Mouse (Mus musculus): Measurements from ENCODE around the gene Ppme1.

The Ppme1 gene

DNA sequence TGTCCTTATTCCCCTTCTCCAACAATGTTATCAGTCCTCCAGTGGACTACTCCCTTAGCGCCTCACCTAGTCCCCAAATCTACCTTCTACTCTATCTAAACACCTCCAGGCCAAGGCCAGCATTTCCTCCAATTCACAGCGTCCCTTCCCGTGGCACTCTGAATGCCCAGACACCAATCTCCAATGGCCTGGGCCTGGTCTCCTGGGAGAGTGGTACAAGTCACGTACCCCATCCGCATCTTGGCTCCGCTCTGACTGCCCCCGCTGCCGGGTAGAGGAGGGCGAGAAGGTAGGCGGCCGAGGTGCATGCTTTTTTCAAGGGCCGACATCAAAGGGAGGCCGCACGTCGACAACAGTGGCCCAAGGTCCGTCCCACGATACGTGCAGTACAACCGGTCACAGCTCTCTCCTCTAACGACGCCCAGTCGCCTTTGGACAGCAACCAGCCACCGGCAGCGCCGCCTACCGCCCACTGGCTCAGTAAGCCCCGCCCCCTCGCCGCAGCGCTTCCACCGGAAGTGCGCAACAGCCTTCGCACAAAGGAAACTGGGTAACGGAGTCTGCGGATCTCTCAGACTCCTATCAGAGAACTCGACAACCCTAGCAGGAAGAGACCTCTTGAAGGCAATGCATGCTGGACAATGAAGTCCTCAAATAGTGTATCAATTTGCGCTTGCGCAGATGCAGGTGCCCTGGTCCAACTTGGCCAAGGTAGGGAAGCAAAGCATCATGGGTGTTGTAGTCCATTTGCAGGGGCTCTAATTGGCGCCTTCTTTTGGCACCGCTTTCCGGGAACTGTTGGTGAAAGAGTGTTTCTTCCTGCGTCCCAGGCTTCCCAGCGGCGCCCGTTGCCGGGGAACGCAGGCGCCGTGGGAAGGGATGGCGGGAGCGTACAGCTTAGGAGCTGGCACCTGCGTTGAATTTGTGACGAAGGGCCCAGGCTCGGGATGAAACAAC is at the start of gene Ppme1, which contains the start of gene C2cd3:
Gene Ppme1 (minus strand): TSS at position 813 of the 957 bp plus-strand sequence.
Gene C2cd3 (plus strand): TSS at position 739 of the 957 bp plus-strand sequence.
- DNase-seq (ENCODE audit: low spot score in 2 of 2) = peak; percentile 97 to 100

DNA sequence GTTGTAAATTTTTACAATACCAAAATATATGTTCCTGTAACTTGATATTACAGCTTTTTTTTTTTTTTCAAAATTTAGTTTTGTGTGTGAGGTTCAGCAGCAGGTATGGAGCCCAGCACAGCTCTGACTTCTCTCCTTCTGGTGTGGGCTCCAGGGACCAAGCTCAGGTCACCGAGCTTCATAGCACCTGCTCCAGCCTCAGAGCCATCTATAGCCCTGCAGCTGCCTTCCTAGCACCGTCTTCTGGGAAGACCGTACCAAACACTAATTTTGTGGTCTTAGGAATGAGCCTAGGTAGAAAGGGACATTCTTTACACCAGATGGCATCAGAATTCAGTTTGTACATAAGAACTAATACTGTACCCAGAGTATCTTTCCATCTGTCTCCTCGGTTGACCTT is 36.6 kb upstream of the Ppme1 start:
- DNase-seq (ENCODE audit: low spot score in 2 of 2) = no peak

- DNase-seq (ENCODE audit: low spot score in 2 of 2) = no peak
Measured at GRCm38 (mm10) chr7:100407677-100408076, 35.6 kb upstream of the Ppme1 start.

GRCm38 (mm10) chr7:100402715-100403114 is 30.6 kb upstream of the Ppme1 start:
- no peak for DNase-seq (ENCODE audit: low spot score in 2 of 2)

DNA sequence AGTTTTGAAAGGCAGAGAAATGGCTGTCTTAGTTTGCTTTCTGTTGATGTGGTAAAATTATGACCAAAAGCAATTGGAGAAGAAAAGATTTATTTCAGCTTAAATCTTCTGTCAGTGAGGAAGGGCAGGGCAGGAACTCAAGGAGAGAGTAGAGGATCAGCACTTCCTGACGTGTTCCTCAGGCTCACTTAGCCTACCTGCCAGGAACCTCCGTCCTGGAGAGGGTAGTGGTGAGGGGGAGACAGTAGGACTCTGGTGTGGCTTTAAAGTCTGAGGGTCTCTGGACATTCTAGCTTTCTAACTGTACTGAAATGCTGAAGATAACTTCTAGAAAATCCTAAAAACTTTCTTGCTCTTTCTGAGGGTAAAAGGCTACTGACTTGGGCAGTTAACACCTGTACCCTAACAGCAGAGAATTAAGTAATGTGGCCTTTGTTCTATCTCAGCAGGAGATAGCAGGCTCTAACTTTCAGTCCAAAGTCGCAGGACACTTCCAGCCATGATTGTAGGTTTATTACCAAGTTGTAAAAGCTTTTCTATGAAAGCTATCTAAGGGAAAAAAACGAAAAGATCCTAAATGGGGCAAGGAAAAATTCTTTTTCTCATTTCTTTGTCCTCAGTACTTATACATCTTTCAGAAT is 28.9 kb upstream of the Ppme1 start:
- DNase-seq (ENCODE audit: low spot score in 2 of 2) = no peak

DNA sequence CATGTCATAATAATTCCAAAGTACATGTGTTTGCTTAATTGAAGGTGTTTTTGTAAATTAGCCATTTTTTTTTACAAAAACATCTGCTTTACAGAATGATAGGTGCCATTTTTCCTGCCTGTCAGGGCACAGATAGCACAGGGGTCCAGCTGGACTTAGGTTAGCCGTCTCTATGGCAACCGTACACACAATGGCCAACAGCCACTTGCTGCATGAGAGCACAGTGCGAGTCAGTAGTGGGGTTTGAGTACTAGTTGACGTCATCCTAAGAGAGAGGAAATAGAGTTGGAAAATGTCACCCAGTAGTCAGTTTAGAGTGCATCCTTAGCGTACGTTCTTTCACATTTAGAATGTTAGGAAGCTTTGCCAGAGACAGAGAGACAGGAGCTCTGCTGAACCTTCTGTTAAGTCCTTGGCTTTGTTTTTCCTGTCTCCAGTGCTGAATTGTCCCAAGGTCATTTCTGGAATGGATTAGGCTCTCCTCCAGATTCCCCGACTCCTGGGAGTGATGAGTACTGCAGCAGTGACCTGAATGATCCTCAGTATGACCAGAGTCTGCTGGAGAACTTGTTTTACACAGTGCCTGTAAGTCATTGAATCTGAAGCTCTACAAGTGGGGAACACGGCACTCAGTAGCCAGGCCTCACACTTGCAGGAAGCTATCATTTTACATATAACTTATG is 27.3 kb upstream of the Ppme1 start:
- DNase-seq (ENCODE audit: low spot score in 2 of 2) = no peak

GRCm38 (mm10) chr7:100392265-100392664 is 20.2 kb upstream of the Ppme1 start:
- no peak for DNase-seq (ENCODE audit: low spot score in 2 of 2)

GRCm38 (mm10) chr7:100390166-100390565 is 18.1 kb upstream of the Ppme1 start:
- no peak for DNase-seq (ENCODE audit: low spot score in 2 of 2)

- DNase-seq (ENCODE audit: low spot score in 2 of 2) = no peak
Measured at GRCm38 (mm10) chr7:100388174-100388573, 16.1 kb upstream of the Ppme1 start.

DNA sequence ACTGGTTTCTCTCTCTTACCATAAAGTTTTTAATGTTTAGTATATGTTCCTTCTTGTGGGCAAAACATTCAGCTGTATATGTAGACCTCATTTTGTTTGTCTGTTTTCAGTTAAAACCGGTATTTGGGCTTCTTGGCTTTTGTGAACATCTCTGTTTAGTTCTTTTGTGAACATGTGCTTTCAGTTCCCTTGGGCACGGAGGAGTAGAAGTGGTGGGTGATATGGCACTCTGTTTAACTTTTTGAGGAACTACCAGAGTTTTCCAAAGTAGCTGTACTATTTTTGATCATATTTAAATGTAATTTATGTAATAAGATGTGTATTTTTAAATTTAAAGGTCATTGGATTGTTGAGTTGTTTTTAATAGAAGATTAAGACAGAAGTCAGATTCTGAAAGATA is 11.1 kb upstream of the Ppme1 start:
- no peak for DNase-seq (ENCODE audit: low spot score in 2 of 2)

GRCm38 (mm10) chr7:100381161-100381560 is 9.1 kb upstream of the Ppme1 start:
- no peak for DNase-seq (ENCODE audit: low spot score in 2 of 2)

DNA sequence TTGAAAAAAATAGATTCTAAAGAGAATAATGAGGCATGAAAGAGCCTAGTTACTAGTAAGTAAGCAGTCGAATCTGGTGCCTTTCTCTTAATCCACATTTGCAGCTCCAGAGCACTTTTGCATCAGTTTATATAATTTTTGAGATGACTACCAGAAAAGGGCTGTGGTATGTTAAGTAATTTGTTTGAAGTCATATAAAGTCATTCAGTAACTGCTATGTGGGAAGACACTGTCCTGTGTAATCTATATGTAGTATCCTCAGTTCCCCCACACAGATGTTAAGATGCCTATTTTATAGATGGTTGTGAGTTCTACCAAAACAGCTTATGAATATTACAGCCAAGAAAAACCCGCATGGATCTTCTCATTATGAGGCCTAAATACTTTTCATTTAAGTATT is 6.2 kb upstream of the Ppme1 start:
- DNase-seq (ENCODE audit: low spot score in 2 of 2) = no peak

DNA sequence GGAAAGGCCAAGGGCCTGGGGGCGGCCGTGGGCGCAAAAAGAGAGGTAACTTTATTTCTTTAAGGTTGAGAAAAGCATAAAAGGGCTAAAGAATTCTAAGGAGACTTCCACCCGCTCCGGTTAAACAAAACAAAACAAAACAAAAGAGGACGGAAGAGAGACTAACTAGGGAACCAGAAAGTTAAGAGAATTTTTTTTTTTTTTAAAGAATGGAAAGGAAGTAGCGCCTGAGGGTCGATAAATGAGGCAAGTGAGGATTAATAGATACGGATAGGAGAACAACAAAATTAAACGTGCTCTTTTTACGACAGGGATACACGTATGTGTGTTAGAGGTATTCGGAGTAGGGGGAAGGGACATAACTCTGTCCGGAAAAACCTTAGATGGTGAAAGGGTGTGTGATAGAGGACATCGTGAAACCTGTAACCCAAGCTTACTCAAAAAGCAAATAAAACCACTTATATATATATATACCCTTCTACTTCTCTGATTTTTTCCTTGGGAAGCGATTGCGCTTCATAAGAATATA is 409 bp upstream of the Ppme1 start:
- DNase-seq (ENCODE audit: low spot score in 2 of 2) = no peak

DNA sequence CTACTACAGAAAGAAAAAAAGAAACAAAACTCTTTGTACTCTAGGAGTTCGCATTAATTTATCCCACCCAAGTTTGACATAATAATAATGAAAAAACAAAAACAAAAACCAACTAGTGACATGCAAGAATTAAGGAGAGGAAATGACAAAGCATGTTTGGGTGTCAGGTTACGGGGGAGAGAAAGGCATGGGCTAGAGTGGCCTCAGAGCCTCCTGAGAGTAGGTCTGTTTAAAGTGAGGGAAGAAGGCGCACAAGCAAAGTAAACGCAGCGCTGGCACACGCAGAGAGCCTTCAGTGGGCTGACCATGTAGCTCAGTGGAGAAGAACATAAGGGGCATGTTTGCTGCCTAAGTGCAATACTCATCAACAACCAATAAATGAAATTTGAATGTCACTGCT is 7.2 kb downstream of the Ppme1 start:
- no peak for DNase-seq (ENCODE audit: low spot score in 2 of 2)

DNA sequence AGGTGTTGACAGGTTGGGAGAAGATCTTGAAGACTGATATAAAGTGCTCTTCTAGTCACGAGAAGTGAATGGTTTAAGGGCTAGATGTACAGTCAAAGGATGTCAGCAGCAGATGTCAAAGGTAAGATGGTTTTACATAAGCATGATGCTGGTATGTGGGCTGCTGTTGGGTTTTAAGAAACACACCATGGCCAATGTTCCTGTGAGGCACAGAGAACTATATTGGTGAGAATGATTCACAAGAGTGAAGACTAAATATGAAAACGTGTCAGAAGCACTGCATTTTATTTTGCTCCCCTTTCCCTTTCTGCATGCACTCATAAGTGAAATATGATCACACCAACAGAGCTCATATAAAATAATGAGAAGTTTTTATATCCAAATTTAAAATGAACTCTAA is 8.9 kb downstream of the Ppme1 start:
- DNase-seq (ENCODE audit: low spot score in 2 of 2) = no peak

GRCm38 (mm10) chr7:100357856-100358255 is 14.3 kb downstream of the Ppme1 start:
- no peak for DNase-seq (ENCODE audit: low spot score in 2 of 2)

- DNase-seq (ENCODE audit: low spot score in 2 of 2) = no peak
Measured at GRCm38 (mm10) chr7:100356768-100357167, 15.3 kb downstream of the Ppme1 start.

DNA sequence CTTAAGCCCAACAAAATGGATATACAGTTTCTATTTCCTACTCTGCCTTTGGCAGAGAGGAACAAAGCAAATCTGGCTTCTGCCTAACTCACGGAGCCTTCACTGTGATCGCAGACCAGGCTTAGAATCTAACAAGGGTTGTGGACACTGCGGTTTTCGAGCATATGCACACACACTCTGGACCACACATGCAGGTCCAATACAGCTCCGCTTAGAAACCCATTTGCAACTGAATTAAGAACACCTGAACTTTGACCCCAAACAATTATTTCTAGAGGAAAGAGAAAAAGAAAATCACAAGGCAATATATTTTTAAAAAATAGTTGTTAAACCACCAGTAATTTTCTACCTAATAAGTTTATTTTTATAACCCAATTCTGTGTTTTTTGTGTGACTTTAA is 15.8 kb downstream of the Ppme1 start:
- DNase-seq (ENCODE audit: low spot score in 2 of 2) = no peak

- DNase-seq (ENCODE audit: low spot score in 2 of 2) = no peak
Measured at GRCm38 (mm10) chr7:100354984-100355383, 17.1 kb downstream of the Ppme1 start.

DNA sequence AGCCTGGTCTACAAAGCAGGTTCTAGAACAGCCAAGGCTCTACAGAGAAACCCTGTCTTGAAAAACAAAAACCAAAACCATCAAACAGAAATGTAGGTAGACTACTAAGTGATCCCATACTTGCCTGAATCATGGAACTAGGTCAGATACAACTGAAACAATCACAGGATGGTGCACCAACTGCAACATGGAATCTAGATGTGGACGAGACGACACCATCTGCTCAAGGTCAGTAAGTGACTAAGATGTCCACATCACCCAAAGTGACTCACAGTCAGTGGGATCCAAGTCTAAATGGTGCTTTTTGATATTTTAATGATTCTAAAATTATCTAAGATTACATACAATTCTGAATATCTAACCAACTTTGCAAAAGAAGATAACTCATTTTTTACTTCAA is 36.2 kb downstream of the Ppme1 start:
- no peak for DNase-seq (ENCODE audit: low spot score in 2 of 2)

GRCm38 (mm10) chr7:100331269-100331668 is 40.8 kb downstream of the Ppme1 start:
- no peak for DNase-seq (ENCODE audit: low spot score in 2 of 2)

DNA sequence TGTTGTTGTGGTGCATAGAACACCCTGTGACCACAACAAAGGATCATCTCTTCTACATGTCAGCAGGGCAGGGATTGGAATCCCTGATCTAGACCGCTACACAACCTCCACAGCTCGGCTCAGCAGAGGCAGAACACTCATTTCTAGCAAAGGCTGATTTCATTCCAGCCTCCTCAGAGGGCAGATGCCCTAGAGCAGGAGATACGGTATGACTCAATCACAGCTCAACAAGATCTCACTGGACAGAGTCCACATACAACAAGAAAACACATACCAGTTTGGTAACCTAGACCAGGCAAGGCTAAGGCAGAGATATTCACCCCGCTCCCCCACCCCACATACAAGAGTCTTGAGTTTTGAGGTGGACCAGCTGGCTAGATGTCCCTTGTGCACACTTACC is 43.5 kb downstream of the Ppme1 start:
- DNase-seq (ENCODE audit: low spot score in 2 of 2) = no peak

All from frontal cortex, postnatal 14 days (tissue).